Mouse (Mus musculus) Patski (cell line): Measurements from ENCODE around the gene Prss37. TPM values are rescaled to one million over a fixed set of nuclear protein-coding genes. Genes with fewer than 3 reads are reported as not detected.

Source experiments
- ATAC-seq: fragments of 100-300 bp; one replicate; pipeline ENCODE4 v1.8.0; 2021
- CTCF ChIA-PET: fragments of 350-600 bp; sonication (Branson Sonifier 250); formaldehyde crosslinking; loops from one replicate; lab custom pipeline; 2022; ENCODE audit warnings: inconsistent platforms; lab: Charles Lee
- POLR2A ChIA-PET: fragments of 350-600 bp; sonication (Branson Sonifier 250); formaldehyde crosslinking; loops from one replicate; lab custom pipeline; 2022; ENCODE audit warnings: antibody characterized with exemption, inconsistent platforms; lab: Charles Lee
- DNase-seq: peaks from one replicate; pipeline ENCODE4 v3.0.0-alpha.2; 2011; ENCODE audit warnings: low read depth, low spot score
- H3K27me3 ChIP-seq: fragments of 371-371 bp; one replicate; pipeline ENCODE4 v1.5.1; 2021
- CTCF ChIP-seq: fragments of 100-300 bp; IDR thresholded peaks from one replicate; pipeline ENCODE4 v1.5.1; 2021
- in situ Hi-C: fragments of 300-500 bp; cut with MboI; formaldehyde crosslinking; loops from 3 replicates; pipeline ENCODE4 v1.11.1; 2018; ENCODE audit warnings: low pct_unique_long_range_greater_than_20kb, mixed read lengths
- polyA plus RNA-seq: library from polyadenylated mRNA; unstranded; gene quantifications from one replicate; pipeline ENCODE4 v1.2.3, GENCODE M21; 2021

Gene Prss37
- polyA plus RNA-seq = not detected

GRCm38 (mm10) chr6:40519408-40519807 is at the start of gene Prss37:
Prss37 (minus strand) TSS chr6:40519508.
- TF ChIP-seq CTCF = no peak
- POLR2A ChIA-PET = no interaction called here
- CTCF ChIA-PET = no interaction called here

GRCm38 (mm10) chr6:40554950-40555349 is 35.6 kb upstream of the Prss37 start, which contains the start of gene Olfr461:
Olfr461 (minus strand) TSS chr6:40555050.
- in situ Hi-C loops = no loop called here
- ChIA-PET CTCF (no interaction called here), POLR2A (no interaction called here)
- H3K27me3 ChIP-seq = no peaks in the 10 kb centered on the region
- no peak for TF ChIP-seq CTCF
- DNase-seq (no peak), ATAC-seq (no peak)

More at GRCm38 (mm10) chr6:40519408-40519807, at the start of gene Prss37:
- in situ Hi-C loops = no loop called here
- H3K27me3 ChIP-seq = no peaks in the 10 kb centered on the region
- DNase-seq = no peak
- no peak for ATAC-seq

DNA sequence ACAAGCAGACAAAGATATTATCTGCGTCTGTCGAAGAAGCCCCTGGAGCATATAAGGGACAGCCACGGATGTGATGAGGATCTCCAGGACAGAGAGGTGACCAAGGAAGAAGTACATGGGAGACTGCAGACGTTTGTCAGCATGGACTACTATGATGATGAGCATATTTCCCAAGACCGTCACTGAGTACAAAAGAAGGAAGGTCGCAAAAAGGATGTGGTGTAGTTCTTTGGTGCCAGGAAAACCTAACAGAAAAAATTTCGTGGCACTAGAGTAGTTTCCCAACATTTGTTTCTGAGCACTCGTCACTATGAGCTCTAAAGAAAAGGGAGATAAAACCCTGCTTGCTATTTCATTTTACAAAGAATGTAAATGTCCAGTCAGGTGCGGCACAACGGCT is 25.4 kb upstream of the Prss37 start:
- no peaks in the 10 kb centered on the region for H3K27me3 ChIP-seq
- ATAC-seq (no peak), DNase-seq (no peak)
- no peak for TF ChIP-seq CTCF
- in situ Hi-C loops = no loop called here
- ChIA-PET CTCF (no interaction called here), POLR2A (no interaction called here)

DNA sequence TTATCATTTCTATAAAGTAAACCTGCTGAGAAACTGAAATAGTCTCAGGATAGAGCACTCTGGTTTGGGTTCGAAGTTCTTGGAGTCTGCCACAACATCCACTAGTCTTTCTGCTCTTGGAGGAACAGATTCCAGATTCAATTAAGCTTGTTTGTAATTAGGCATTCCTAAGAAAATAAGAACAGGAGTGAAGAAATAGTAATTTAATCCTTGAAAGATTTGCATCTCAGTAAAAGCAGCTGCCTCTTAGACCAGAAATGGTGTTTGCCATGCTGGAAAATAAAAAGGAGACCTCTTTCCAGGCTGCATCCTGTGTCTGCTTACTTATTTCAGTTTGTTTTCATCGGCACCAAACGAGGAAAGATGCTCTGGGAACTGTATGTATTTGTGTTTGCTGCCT is 26.1 kb downstream of the Prss37 start, which contains the start of gene Tas2r108:
Gene Tas2r108 (plus strand): TSS at position 301 of the 400 bp plus-strand sequence.
- ATAC-seq (no peak), DNase-seq (no peak)
- CTCF ChIA-PET = interaction anchor here (1.6 kb wide), 1 partner anchor 10 kb away, joined by 3 read pairs; no protein-coding TSS in a partner anchor
- POLR2A ChIA-PET = no interaction called here
- H3K27me3 ChIP-seq = no peaks in the 10 kb centered on the region
- no peak for TF ChIP-seq CTCF
- in situ Hi-C loops = no loop called here

GRCm38 (mm10) chr6:40490933-40491332 is 28.4 kb downstream of the Prss37 start, which contains the start of gene Tas2r137:
Tas2r137 (plus strand) TSS chr6:40491233.
- in situ Hi-C loops = no loop called here
- CTCF ChIA-PET = no interaction called here
- no peaks in the 10 kb centered on the region for H3K27me3 ChIP-seq
- POLR2A ChIA-PET = no interaction called here
- no peak for TF ChIP-seq CTCF
- DNase-seq (no peak), ATAC-seq (no peak)

DNA sequence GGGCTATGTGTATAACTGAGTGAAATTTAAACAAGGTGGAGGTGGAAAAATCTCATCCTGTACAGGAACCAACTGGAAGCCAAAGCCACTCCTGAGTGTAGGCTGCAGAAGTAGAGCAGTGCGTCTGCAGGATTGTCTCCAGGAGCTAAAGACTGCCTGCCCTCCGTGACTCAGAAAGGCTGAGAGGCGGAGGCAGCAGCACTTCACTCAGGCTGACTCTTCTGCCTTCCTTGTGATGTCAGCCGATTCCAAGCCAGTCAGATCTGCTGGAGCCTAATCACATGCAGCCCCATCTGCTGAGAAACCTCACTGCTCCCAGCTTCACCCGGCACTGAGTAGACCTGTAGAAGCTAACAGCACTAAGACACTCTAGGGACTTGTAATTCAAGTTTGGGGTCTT is 37.0 kb downstream of the Prss37 start:
- POLR2A ChIA-PET = no interaction called here
- CTCF ChIA-PET = no interaction called here
- DNase-seq (no peak), ATAC-seq (no peak)
- in situ Hi-C loops = loop anchor here (5.0 kb wide), 1 partner anchor 205 kb away; no protein-coding TSS in a partner anchor
- no peak for TF ChIP-seq CTCF
- no peaks in the 10 kb centered on the region for H3K27me3 ChIP-seq

GRCm38 (mm10) chr6:40479705-40480104 is 39.6 kb downstream of the Prss37 start:
- TF ChIP-seq CTCF = peak; percentile 22
- in situ Hi-C loops = loop anchor here (5.0 kb wide), 1 partner anchor 208 kb away; no protein-coding TSS in a partner anchor
- H3K27me3 ChIP-seq = no peaks in the 10 kb centered on the region
- no peak for ATAC-seq
- POLR2A ChIA-PET = no interaction called here
- DNase-seq = no peak
- CTCF ChIA-PET = no interaction called here

- CTCF ChIA-PET = interaction anchor here (1.4 kb wide), 1 partner anchor 52 kb away, joined by 4 read pairs; no protein-coding TSS in a partner anchor
- no peaks in the 10 kb centered on the region for H3K27me3 ChIP-seq
- no peak for TF ChIP-seq CTCF
- POLR2A ChIA-PET = no interaction called here
- no peak for DNase-seq
- in situ Hi-C loops = no loop called here
- ATAC-seq = no peak
Observed at GRCm38 (mm10) chr6:40476132-40476531, 43.2 kb downstream of the Prss37 start.

- no peak for ATAC-seq
- ChIA-PET POLR2A (no interaction called here), CTCF (no interaction called here)
- no peaks in the 10 kb centered on the region for H3K27me3 ChIP-seq
- no peak for TF ChIP-seq CTCF
- in situ Hi-C loops = no loop called here
- DNase-seq = no peak
Observed at GRCm38 (mm10) chr6:40471720-40472010, 47.6 kb downstream of the Prss37 start.

DNA sequence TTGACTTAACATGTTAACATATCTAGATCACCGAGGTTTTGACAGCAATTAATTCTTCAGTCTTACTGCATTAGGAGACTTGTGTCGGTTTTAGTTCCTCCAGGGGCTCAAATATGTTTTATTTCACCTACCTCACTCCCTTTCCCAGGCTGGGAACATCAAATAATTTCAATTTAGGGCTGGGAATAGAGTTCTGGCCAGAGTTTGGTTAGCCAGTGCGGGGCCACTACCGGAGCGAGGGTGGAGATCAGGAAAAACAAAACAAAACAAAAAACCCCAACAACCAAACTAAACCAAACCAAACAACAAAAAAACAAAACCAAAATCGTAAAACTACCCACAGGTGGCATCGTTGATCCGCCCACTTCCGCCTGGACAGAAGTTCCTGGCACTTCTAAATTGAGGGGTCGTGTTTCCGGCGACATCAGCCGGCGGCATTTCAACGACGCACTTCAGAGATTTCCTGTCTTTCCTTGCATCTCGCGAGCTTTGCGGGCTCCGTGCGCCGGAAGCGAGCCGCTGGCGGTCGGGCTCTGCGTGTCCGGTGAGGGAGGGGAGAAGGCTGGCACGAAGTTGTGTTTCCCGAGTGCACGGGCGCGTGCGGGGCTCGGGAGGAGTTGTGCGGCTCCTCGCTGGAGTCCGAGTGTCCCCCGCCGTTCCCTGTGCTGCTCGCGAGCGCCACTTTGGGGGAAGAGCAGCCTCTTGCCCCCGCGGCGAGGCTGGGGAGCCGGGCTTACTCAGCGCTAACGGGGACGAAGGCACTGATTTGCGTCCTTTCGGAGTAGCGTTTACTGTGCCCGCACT is 48.2 kb downstream of the Prss37 start, which contains the start of gene Ssbp1:
Gene Ssbp1 (plus strand): TSS at position 437 of the 804 bp plus-strand sequence.
- in situ Hi-C loops = no loop called here
- DNase-seq (peak; percentile 60), ATAC-seq (peak; percentile 99)
- H3K27me3 ChIP-seq = peaks cover 3% of the 10 kb centered on the region
- ChIA-PET CTCF (no interaction called here), POLR2A (no interaction called here)
- peak; percentile 31 for TF ChIP-seq CTCF

- CTCF ChIA-PET = interaction anchor here (1.0 to 3.5 kb wide), 2 partner anchors 10 to 42 kb away, joined by 3 to 22 read pairs; no protein-coding TSS in a partner anchor
- POLR2A ChIA-PET = no interaction called here
- TF ChIP-seq CTCF = peak; percentile 53
- no peak for ATAC-seq
- peaks cover 43% of the 10 kb centered on the region for H3K27me3 ChIP-seq
- no peak for DNase-seq
- in situ Hi-C loops = loop anchor here (10.0 kb wide), 1 partner anchor 141 kb away; the partner anchor contains the start of gene Agk
Observed at GRCm38 (mm10) chr6:40465710-40466109, 53.6 kb downstream of the Prss37 start.

Other genes with a start within 250 kb of the Prss37 start
- gene Agk, start 194.3 kb downstream of the Prss37 start, polyA plus RNA-seq = 12.6 TPM
- 4.3 TPM for gene E330009J07Rik, start 83.4 kb downstream of the Prss37 start, polyA plus RNA-seq
- gene Wee2, start 80.4 kb downstream of the Prss37 start, polyA plus RNA-seq = not detected
- gene Ssbp1, start 48.2 kb downstream of the Prss37 start, polyA plus RNA-seq = 71.4 TPM
- 0.05 TPM for gene Tas2r137, start 28.3 kb downstream of the Prss37 start, polyA plus RNA-seq
- gene Tas2r108, start 26.0 kb downstream of the Prss37 start, polyA plus RNA-seq = 0.17 TPM
- gene Olfr461, start 35.5 kb upstream of the Prss37 start, polyA plus RNA-seq = 0.10 TPM
- not detected for gene Olfr460, start 50.0 kb upstream of the Prss37 start, polyA plus RNA-seq
- not detected for gene Clec5a, start 66.3 kb upstream of the Prss37 start, polyA plus RNA-seq
- gene Tas2r138, start 93.8 kb upstream of the Prss37 start, polyA plus RNA-seq = not detected
- gene Mgam, start 109.3 kb upstream of the Prss37 start, polyA plus RNA-seq = not detected